Mouse (Mus musculus) cerebellum, postnatal 36 days (tissue): Measurements from ENCODE around the gene Pgpep1.

ENCODE experiments used
- DNase-seq, 2 experiments: peaks; one replicate each; pipeline ENCODE4 v3.0.0; 2021 to 2022; ENCODE audit warnings: mixed read lengths in 2 of 2

The Pgpep1 gene

GRCm38 (mm10) chr8:70630532-70631381, 29.4 kb downstream of the Pgpep1 start:
- no peak for DNase-seq

- peak; percentile 86 to 93 for DNase-seq
These were observed 30.3 kb downstream of the Pgpep1 start for GRCm38 (mm10) chr8:70629574-70630531.

GRCm38 (mm10) chr8:70628986-70629490, 31.1 kb downstream of the Pgpep1 start:
- peak in 1 of 2 experiments; percentile 23 for DNase-seq

- no peak for DNase-seq
These were observed 33.1 kb downstream of the Pgpep1 start for GRCm38 (mm10) chr8:70627041-70627440.

- peak; percentile 38 to 42 for DNase-seq
These were observed 35.1 kb downstream of the Pgpep1 start for GRCm38 (mm10) chr8:70625104-70625503.

- DNase-seq, result no peak
These were observed 38.0 kb downstream of the Pgpep1 start for GRCm38 (mm10) chr8:70622220-70622619.

GRCm38 (mm10) chr8:70618888-70619334, 41.3 kb downstream of the Pgpep1 start:
- DNase-seq, result no peak

GRCm38 (mm10) chr8:70617985-70618384, 42.2 kb downstream of the Pgpep1 start:
- DNase-seq, result no peak

GRCm38 (mm10) chr8:70616645-70617044, 43.5 kb downstream of the Pgpep1 start:
- no peak for DNase-seq

GRCm38 (mm10) chr8:70615894-70616293, 44.3 kb downstream of the Pgpep1 start, which contains the start of gene Lrrc25:
TSS of gene Lrrc25 (plus strand) at chr8:70616155.
- no peak for DNase-seq

- DNase-seq, result no peak
These were observed 44.9 kb downstream of the Pgpep1 start for GRCm38 (mm10) chr8:70615281-70615680.

- DNase-seq, result no peak
These were observed 45.7 kb downstream of the Pgpep1 start for GRCm38 (mm10) chr8:70614469-70614868.

- DNase-seq, result no peak
These were observed 46.4 kb downstream of the Pgpep1 start for GRCm38 (mm10) chr8:70613763-70614162.

- DNase-seq, result peak; percentile 87 to 91
These were observed 48.3 kb downstream of the Pgpep1 start for GRCm38 (mm10) chr8:70611849-70612248.

GRCm38 (mm10) chr8:70610796-70611771, 49.1 kb downstream of the Pgpep1 start:
- DNase-seq, result peak; percentile 74 to 81

GRCm38 (mm10) chr8:70609849-70610795, 50.1 kb downstream of the Pgpep1 start:
- DNase-seq, result peak in 1 of 2 experiments; percentile 19

GRCm38 (mm10) chr8:70609368-70609848, 50.8 kb downstream of the Pgpep1 start:
- peak in 1 of 2 experiments; percentile 16 for DNase-seq

- peak in 1 of 2 experiments; percentile 10 for DNase-seq
These were observed 51.3 kb downstream of the Pgpep1 start, which contains the start of gene Ssbp4 for GRCm38 (mm10) chr8:70608749-70609367. TSS of gene Ssbp4 (minus strand) at chr8:70608872.

- DNase-seq, result peak; percentile 45 to 64
These were observed 52.1 kb downstream of the Pgpep1 start for GRCm38 (mm10) chr8:70607898-70608748.
